Mouse (Mus musculus) ZHBTc4 (cell line): ENCODE data around the gene Olfr1062.
"Not testable (repeated sequence)": the region's sequence is repeated elsewhere in the genome, so short reads cannot be mapped to it uniquely, and the experiment has no call there.

Source experiments
- DNase-seq: peaks from one replicate; pipeline ENCODE4 v3.0.0-alpha.2; 2011; ENCODE audit warnings: low read depth, low spot score

The Olfr1062 gene

GRCm38 (mm10) chr2:86426649-86427048 lies at the start of gene Olfr1062:
Gene Olfr1062, minus strand, starts transcription at chr2:86426749.
- not testable (repeated sequence) for DNase-seq

GRCm38 (mm10) chr2:86464442-86465109 lies 38.0 kb upstream of the Olfr1062 start:
- DNase-seq, result peak; percentile 77

GRCm38 (mm10) chr2:86460434-86460833 lies 33.9 kb upstream of the Olfr1062 start:
- no peak for DNase-seq

- DNase-seq, result no peak
Observed at GRCm38 (mm10) chr2:86456169-86456568, 29.6 kb upstream of the Olfr1062 start, which contains the start of gene Olfr1066. Gene Olfr1066, minus strand, starts transcription at chr2:86456269.

- DNase-seq, result not testable (repeated sequence)
Observed at GRCm38 (mm10) chr2:86450491-86450890, 23.9 kb upstream of the Olfr1062 start, which contains the start of gene Olfr1065. Gene Olfr1065, minus strand, starts transcription at chr2:86450591.

GRCm38 (mm10) chr2:86442101-86442500 lies 15.6 kb upstream of the Olfr1062 start:
- peak; percentile 86 for DNase-seq

- DNase-seq, result not testable (repeated sequence)
Observed at GRCm38 (mm10) chr2:86428511-86428910, 2.0 kb upstream of the Olfr1062 start.

- no peak for DNase-seq
Observed at GRCm38 (mm10) chr2:86413950-86414349, 12.6 kb downstream of the Olfr1062 start, which contains the start of gene Olfr1061. Gene Olfr1061, minus strand, starts transcription at chr2:86414050.

- DNase-seq, result no peak
Observed at GRCm38 (mm10) chr2:86395114-86395513, 31.4 kb downstream of the Olfr1062 start.

- not testable (repeated sequence) for DNase-seq
Observed at GRCm38 (mm10) chr2:86388461-86388860, 38.1 kb downstream of the Olfr1062 start, which contains the start of gene Olfr1058. Gene Olfr1058, minus strand, starts transcription at chr2:86388561.

GRCm38 (mm10) chr2:86378293-86378692 lies 48.3 kb downstream of the Olfr1062 start, which contains the start of gene Olfr1057:
Gene Olfr1057, minus strand, starts transcription at chr2:86378393.
- no peak for DNase-seq
